9 mouse cellular contexts compared by ENCODE assay signal in the genomic region with DNA sequence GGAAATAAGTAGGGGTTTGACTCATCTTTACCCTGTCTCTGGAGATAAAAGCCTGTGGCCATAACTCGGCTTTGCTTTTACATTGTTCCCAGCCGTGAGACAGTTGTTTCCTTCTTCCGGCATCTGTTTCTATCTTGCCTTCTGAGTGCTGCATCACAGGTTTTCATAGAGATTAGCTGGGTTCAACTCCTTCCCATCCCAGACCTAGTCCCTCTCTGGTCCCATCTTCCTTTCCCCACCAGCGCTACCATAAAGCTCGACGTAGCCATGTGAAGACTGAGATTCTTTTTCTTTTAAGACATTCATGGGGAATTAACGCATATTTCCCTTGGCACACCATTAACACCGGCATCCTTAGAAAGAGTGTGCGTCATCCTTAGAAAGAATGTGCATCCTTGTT.
DNase-seq lines count a peak whose midpoint lies in the region; ATAC-seq lines count a peak whose summit lies in the region.
"Had no signal": no experiment of that assay in that cellular context is flagged by ENCODE, and none has a peak within 500 bp of the region (broad histone marks: within the 10 kb centered on the region; RNA-seq: fewer than 3 reads in every experiment).

No protein-coding gene starts in this region.

- H3K4me1 ChIP-seq in liver, embryonic 11.5 days (replicated peaks; ENCODE audit: control insufficient read depth, insufficient read depth, low read length) = peaks cover 15% of the 10 kb centered on the region
- H3K4me1 ChIP-seq in forebrain, embryonic 15.5 days = peaks cover 25% of the 10 kb centered on the region
- H3K4me1 ChIP-seq in liver, embryonic 12.5 days = peaks cover 30% of the 10 kb centered on the region
- peaks cover 9% of the 10 kb centered on the region for H3K4me1 ChIP-seq in neural tube, embryonic 14.5 days (ENCODE audit: control insufficient read depth, insufficient read depth, low read length)

- H3K4me2 ChIP-seq in liver, embryonic 11.5 days = peak overlapping the region; percentile 56
- H3K4me2 ChIP-seq in forebrain, embryonic 15.5 days (replicated peaks) = peak overlapping the region; percentile 49
- H3K4me2 ChIP-seq in liver, embryonic 12.5 days = peak overlapping the region; percentile 48
- H3K4me2 ChIP-seq in neural tube, embryonic 14.5 days (ENCODE audit: low read depth, low read length) = peak overlapping the region; percentile 11; the same call in 1 of the 2 replicates

- H3K9me3 ChIP-seq in liver, embryonic 11.5 days (ENCODE audit: control insufficient read depth, low read length) = no peaks in the 10 kb centered on the region
- H3K9me3 ChIP-seq in forebrain, embryonic 15.5 days = no peaks in the 10 kb centered on the region
- H3K9me3 ChIP-seq in liver, embryonic 12.5 days (replicated peaks) = no peaks in the 10 kb centered on the region
- H3K9me3 ChIP-seq in neural tube, embryonic 14.5 days (ENCODE audit: control insufficient read depth, low read length) = no peaks in the 10 kb centered on the region

- intact Hi-C loops in left cerebral cortex, postnatal 10 days (cut with DNase I) = no loop called here

- 2% methylated on average over 9 of the region's 9 CpGs for WGBS in liver, embryonic 11.5 days
- WGBS in forebrain, embryonic 15.5 days = 3% methylated on average over 9 of the region's 9 CpGs
- WGBS in liver, embryonic 12.5 days (ENCODE audit: insufficient replicate concordance) = 3% methylated on average over 9 of the region's 9 CpGs
- WGBS in neural tube, embryonic 14.5 days = 2% methylated on average over 9 of the region's 9 CpGs

- H3K27me3 ChIP-seq in liver, embryonic 11.5 days (replicated peaks; ENCODE audit: control insufficient read depth, insufficient read depth, low read length) = no peaks in the 10 kb centered on the region; the same call in 1 of the 2 replicates
- no peaks in the 10 kb centered on the region for H3K27me3 ChIP-seq in forebrain, embryonic 15.5 days
- peaks cover 27% of the 10 kb centered on the region for H3K27me3 ChIP-seq in liver, embryonic 12.5 days (replicated peaks)
- no peaks in the 10 kb centered on the region for H3K27me3 ChIP-seq in neural tube, embryonic 14.5 days (ENCODE audit: control insufficient read depth, insufficient read depth, low read length)

- DNase-seq in liver, embryonic 11.5 days (ENCODE audit: low spot score) = no peak
- no peak for DNase-seq in liver
- DNase-seq in urinary bladder, postnatal 10 days (ENCODE audit: low spot score) = no peak
- no peak for DNase-seq in left cerebral cortex, postnatal 10 days (ENCODE audit: extremely low spot score in 1 of 2, low spot score in 2 of 2)
- DNase-seq in left cerebral cortex, adult 11 months (ENCODE audit: low spot score) = no peak
- DNase-seq: cerebellum, adult 18-20 months had no signal

- H3K4me3 ChIP-seq in liver, embryonic 11.5 days (ENCODE audit: low read depth, low read length) = peak overlapping the region; percentile 38
- peak overlapping the region; percentile 30; the same call in 1 of the 2 replicates for H3K4me3 ChIP-seq in forebrain, embryonic 15.5 days
- H3K4me3 ChIP-seq in liver, embryonic 12.5 days = no peak overlapping the region; the same call in 1 of the 2 replicates
- no peak overlapping the region for H3K4me3 ChIP-seq in neural tube, embryonic 14.5 days (ENCODE audit: low read depth, low read length)

- no peak overlapping the region for H3K27ac ChIP-seq in liver, embryonic 11.5 days (ENCODE audit: low read depth, low read length)
- no peak overlapping the region for H3K27ac ChIP-seq in forebrain, embryonic 15.5 days (replicated peaks)
- no peak overlapping the region for H3K27ac ChIP-seq in liver, embryonic 12.5 days
- no peak overlapping the region for H3K27ac ChIP-seq in neural tube, embryonic 14.5 days (ENCODE audit: low read depth, low read length)

- H3K36me3 ChIP-seq in liver, embryonic 11.5 days (ENCODE audit: control insufficient read depth, insufficient read depth, low read length) = no peaks in the 10 kb centered on the region
- H3K36me3 ChIP-seq in forebrain, embryonic 15.5 days = no peaks in the 10 kb centered on the region
- no peaks in the 10 kb centered on the region for H3K36me3 ChIP-seq in liver, embryonic 12.5 days
- H3K36me3 ChIP-seq in neural tube, embryonic 14.5 days (ENCODE audit: control insufficient read depth, insufficient read depth, low read length) = no peaks in the 10 kb centered on the region

- H3K9ac ChIP-seq in liver, embryonic 11.5 days (ENCODE audit: low read depth, low read length) = no peak overlapping the region
- no peak overlapping the region for H3K9ac ChIP-seq in forebrain, embryonic 15.5 days (replicated peaks)
- no peak overlapping the region for H3K9ac ChIP-seq in liver, embryonic 12.5 days
- no peak overlapping the region for H3K9ac ChIP-seq in neural tube, embryonic 14.5 days (replicated peaks; ENCODE audit: low read depth, low read length)

- ATAC-seq in liver, embryonic 11.5 days (replicated peaks; ENCODE audit: low FRiP score) = 0 out of 2 replicates have a peak, but pooled peaks have one; percentile 8
- ATAC-seq in forebrain, embryonic 15.5 days (replicated peaks) = no peak
- no peak for ATAC-seq in liver, embryonic 12.5 days
- peak; percentile 26; the same call in 1 of the 2 replicates for ATAC-seq in neural tube, embryonic 14.5 days (ENCODE audit: low read depth)

Comparison
In these comparisons a context has a peak if more than half of its experiments do, and no peak if none do; other contexts are left out.
1. ATAC-seq: peak in liver, embryonic 11.5 days (single experiment) and neural tube, embryonic 14.5 days (single experiment); none in forebrain, embryonic 15.5 days (single experiment) and liver, embryonic 12.5 days (single experiment).
2. H3K4me3 ChIP-seq: peak in liver, embryonic 11.5 days (single experiment) and forebrain, embryonic 15.5 days (single experiment); none in liver, embryonic 12.5 days (single experiment) and neural tube, embryonic 14.5 days (single experiment).
3. Peak in every context shown above with its lines, with median percentiles within 50 percentile points of each other: H3K4me2 ChIP-seq.